Mouse (Mus musculus): ENCODE measurements at regions not wholly inside any gene's neighbourhood (a gene's known extent, or its start where the extent isn't known, plus 50 kb on each side); places are given as distances from the start of the nearest gene placed in this dataset.
A peak's percentile ranks its signal among the peaks of the same experiment; 100 is the strongest.

- no peak for DNase-seq
These were observed 183.2 kb downstream of the 4933412E24Rik start for GRCm38 (mm10) chr15:59833232-59833631.

DNA sequence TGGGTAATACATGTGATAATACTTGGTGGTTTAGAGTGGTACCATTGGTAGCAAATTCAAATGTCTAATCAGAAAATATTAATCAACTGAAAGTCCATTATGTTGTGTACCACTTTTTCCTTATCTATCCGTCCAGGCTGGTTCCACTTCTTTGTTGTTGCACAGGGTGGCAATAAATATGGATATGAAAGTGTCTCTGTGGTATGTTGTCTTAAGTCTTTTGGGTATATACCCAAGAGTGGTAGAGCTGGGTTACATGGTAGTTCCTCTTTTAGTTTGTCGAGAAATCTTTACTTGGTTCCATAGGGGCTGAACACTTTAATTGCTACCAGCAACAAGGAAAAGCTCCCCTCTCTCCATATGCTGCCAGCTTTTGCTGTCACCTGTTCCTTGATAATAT is 184.9 kb downstream of the 4933412E24Rik start:
- DNase-seq, result no peak

DNA sequence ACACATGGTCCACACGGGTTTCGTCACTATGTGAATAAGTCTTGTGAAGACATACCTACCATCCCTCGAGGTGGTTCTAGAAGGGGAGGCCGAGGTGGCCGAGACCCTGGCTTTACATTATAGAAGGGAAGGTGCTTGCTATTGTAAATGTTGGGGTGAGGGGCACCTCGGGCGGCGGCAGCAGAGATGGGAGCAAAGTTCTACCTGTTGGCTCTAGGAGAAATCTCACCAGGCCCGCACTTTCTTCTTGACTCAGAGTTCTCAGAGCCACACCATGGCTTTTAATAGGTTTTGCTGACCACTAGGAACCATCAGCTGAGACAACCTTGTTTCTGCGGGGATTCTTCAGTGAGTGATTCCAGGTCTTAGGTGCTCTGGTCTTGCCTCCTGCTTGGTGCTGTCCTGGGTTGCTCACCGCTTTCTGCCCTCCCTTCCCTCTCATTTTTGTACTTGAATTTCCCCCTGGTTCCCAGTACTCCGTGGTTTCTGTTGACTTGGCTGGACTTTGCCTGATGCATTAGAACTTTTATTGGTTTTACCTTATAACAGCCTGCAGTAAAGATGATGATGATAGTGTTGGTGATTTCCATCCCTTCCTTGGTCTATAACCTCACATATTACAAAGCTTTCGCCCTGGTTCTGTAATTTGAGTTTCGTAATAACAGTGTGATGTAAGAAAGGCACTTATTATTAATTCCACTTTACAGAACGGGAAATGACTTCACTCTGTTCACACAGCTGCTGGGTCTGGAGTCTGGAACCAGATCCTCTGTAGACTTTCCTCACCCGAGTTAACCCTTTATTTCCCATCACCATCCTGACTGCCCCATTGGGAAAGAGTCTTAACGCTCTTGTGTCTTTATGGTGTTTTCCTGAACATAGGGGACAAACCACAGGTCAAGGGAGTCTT is 185.6 kb downstream of the 4933412E24Rik start:
- DNase-seq, result no peak

DNA sequence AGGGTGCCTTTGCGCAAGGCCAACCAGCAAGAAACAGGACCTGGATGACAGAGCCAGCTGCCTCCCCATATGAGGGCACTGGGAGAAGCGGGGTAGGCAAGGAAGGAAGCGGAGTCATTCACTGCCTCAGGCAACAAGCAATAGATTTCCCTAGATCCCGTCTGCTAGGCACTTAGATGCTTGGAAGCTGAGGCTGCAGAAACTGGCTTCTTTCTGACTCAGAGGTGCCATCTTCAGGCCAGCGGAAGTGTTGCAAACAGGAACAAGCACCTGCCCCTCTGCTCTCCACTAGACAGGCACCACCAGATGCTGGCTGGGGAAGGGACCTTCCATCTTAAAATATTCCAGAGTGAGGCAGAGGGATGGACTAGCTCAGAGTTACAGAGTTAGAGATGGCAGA is 188.0 kb downstream of the 4933412E24Rik start:
- peak; percentile 73 for DNase-seq

- DNase-seq, result no peak
These were observed 190.1 kb downstream of the 4933412E24Rik start for GRCm38 (mm10) chr15:59826164-59826950.

GRCm38 (mm10) chr15:59823921-59824320 is 192.5 kb downstream of the 4933412E24Rik start:
- DNase-seq, result no peak

- DNase-seq, result no peak
These were observed 193.3 kb downstream of the 4933412E24Rik start for GRCm38 (mm10) chr15:59822995-59823681.

DNA sequence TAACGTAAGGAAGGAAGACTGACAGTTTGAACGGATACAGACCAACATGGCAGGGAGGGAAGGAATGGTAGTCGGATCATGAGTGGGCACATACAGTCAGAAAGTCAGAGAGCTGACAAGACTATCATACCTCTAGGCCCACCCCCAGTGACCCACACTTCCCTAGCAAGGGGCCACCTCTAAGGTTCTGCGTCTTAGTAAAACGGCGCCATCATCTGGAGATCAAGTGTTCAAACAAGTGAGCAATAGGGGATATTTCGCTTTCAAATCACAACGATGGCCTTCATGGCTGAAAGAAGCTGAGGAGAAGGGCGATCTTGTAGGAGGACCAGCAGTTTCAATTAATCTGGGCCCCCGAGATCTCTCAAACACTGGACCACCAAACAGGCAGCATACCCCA is 196.1 kb downstream of the 4933412E24Rik start:
- DNase-seq, result no peak

DNA sequence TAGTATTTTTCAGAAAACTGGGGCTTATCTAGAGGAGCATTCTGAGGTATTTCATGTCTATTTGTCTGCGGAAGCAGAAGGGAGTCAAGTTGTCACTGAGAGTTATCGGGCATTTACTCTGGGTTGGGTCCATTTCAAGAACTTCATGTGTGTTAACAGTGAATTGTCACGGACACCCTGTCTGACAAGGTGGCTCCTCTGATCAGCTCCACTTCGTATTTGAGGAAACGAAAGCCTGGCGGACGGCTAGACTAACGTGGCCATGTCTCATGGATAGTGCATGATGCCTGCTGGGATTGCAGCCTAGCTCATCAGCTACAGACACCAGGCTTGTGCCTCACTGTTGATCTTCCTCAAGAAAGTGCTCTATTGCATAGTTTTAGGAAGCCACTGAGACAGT is 200.4 kb downstream of the 4933412E24Rik start:
- DNase-seq, result no peak

DNA sequence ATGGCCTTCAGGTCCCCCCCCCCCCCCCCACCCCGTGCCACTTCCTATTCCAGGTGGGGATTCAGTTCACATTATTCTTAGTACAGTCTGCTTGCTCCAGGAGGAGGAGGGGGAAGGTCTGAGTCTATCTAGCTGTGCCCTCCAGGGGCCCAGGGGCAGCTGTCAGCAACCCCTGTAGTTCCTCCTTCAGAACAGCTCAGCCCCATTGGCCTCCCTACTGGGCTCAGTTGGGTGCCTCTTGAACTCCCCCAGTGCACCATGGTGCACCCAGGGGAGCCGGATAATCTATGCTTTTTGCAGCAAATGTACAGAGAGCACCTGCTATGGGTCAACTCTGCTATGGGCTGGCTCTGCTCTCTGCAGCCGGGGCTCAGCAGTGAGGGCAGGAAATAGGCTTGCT is 204.8 kb downstream of the 4933412E24Rik start:
- DNase-seq, result no peak

GRCm38 (mm10) chr15:59809361-59809760 is 207.1 kb downstream of the 4933412E24Rik start:
- DNase-seq, result no peak

DNA sequence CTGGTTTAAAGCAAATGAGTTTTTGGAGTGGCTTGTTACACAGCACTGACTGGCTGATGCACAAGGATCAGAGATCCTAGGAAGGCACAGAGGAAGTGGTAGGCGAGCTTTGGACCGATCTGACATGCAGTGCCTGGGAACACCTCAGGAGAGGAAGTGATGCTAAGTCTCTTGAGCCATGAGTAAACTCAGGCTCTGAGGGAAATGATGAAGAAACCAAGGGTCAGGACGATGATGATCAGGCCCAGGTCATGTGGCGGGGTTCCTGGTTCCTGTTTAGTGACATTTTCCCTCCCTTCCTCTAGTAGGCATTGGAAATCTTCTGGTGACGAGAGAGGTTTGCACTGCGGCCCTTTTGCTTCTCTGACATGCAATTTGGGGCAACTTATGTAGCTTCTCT is 208.7 kb downstream of the 4933412E24Rik start:
- DNase-seq, result no peak

- no peak for DNase-seq
These were observed 210.6 kb downstream of the 4933412E24Rik start for GRCm38 (mm10) chr15:59805771-59806170.

DNA sequence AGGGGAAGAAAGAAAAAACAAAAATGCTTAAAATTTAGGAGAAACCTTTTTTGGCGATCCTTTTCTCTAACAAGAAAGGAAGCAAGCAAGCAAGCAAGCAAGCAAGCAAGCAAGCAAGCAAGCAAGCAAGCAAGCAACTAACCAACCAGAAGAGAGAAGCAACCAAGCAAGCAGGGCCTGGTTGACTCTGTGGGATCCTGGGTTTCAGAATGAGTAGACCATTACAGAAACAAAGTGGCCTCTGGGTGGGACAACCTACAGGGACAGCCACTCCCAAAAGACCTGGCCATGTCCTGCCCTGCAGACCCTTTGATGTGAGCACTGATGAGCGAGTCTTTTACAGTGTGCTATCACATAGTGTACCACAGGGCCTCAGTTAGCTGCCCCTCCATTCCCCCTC is 211.6 kb downstream of the 4933412E24Rik start:
- DNase-seq, result no peak

- no peak for DNase-seq
These were observed 212.0 kb downstream of the 4933412E24Rik start for GRCm38 (mm10) chr15:59804394-59804793.

GRCm38 (mm10) chr15:59802276-59802675 is 214.1 kb downstream of the 4933412E24Rik start:
- no peak for DNase-seq

- DNase-seq, result no peak
These were observed 217.1 kb downstream of the 4933412E24Rik start for GRCm38 (mm10) chr15:59799124-59799815.

DNA sequence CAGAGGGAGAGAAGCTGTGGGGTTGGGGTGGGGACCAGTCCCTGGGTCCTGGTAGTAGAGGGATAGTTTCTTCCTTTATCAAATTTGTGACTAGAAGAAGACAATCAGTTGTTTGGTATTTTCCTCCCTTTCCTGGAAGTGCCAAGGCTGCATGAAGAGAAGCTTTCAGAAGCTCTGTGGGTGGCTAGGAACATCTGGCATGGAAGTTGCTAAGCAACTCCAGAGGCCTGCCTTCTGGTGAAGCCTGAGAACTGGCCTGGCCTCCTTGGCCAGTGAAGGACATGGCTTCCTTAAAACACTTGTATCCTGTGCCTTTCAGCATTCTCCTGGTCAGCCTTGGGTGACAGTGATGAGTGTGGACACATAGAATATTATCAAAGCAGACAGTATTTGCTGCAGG is 217.9 kb downstream of the 4933412E24Rik start:
- DNase-seq, result no peak

- DNase-seq, result peak; percentile 23
These were observed 220.7 kb downstream of the 4933412E24Rik start for GRCm38 (mm10) chr15:59795717-59796116.

DNA sequence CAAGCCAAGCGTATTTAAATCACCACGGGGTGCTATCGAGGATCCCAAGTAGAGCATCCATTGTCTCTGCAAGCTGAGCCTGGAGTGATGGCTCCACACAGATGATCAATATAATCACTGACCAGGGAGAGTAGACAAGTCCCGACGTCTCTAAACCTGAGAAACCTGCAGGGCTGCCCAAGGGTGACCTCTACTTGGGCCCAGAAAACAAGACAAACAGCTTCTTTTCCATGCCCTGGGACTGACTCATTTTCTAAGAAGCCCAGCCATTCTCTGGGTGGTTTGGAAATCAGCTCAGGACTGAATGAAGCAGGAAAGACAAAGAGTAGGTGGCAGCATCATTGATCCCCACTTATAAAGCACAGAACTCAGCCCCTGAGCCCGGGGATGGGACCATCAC is 221.5 kb downstream of the 4933412E24Rik start:
- DNase-seq, result no peak

GRCm38 (mm10) chr15:59786706-59787425 is 229.5 kb downstream of the 4933412E24Rik start:
- no peak for DNase-seq

- no peak for DNase-seq
These were observed 230.4 kb downstream of the 4933412E24Rik start for GRCm38 (mm10) chr15:59785981-59786380.
